Mouse (Mus musculus): ENCODE measurements around the gene Gp1ba. TPM values are rescaled to one million over a fixed set of nuclear protein-coding genes. Genes with fewer than 3 reads are reported as not detected.
A peak's percentile ranks its signal among the peaks of the same experiment; 100 is the strongest.

The Gp1ba gene
- polyA plus RNA-seq, 1 experiment from 2014 or later: 1.4 TPM

GRCm38 (mm10) chr11:70630129-70630528 lies 8.8 kb upstream of the Gp1ba start:
- Histone ChIP-seq H3K9me3 (replicated peaks) (no peaks in the 10 kb centered on the region), H3K9ac (no peak overlapping the region), H3K36me3 (no peaks in the 10 kb centered on the region), H3K27ac (ENCODE audit: poor library complexity, severe bottlenecking) (no peak overlapping the region), H3K27me3 (replicated peaks) (no peaks in the 10 kb centered on the region), H3K4me2 (no peak overlapping the region), H3K4me1 (replicated peaks) (no peaks in the 10 kb centered on the region), H3K4me3 (no peak overlapping the region)
- 54% methylated on average over 7 of the region's 7 CpGs for WGBS
- no peak for ATAC-seq (ENCODE audit: insufficient number of reproducible peaks, low FRiP score)

GRCm38 (mm10) chr11:70635601-70636000 lies 3.3 kb upstream of the Gp1ba start:
- no peak overlapping the region for H3K4me2 ChIP-seq
- 83% methylated on average over 4 of the region's 4 CpGs for WGBS

GRCm38 (mm10) chr11:70637764-70638163 lies 1.2 kb upstream of the Gp1ba start:
- no peak overlapping the region for H3K27ac ChIP-seq (ENCODE audit: poor library complexity, severe bottlenecking)
- no peak for ATAC-seq (ENCODE audit: insufficient number of reproducible peaks, low FRiP score)

More at GRCm38 (mm10) chr11:70635601-70636000, 3.3 kb upstream of the Gp1ba start:
- H3K4me3 ChIP-seq: no peak overlapping the region
- ATAC-seq (ENCODE audit: insufficient number of reproducible peaks, low FRiP score): no peak
- H3K36me3 ChIP-seq: no peaks in the 10 kb centered on the region
- no peak overlapping the region for H3K9ac ChIP-seq
- H3K27ac ChIP-seq (ENCODE audit: poor library complexity, severe bottlenecking): no peak overlapping the region
- no peaks in the 10 kb centered on the region for H3K9me3 ChIP-seq (replicated peaks)
- H3K27me3 ChIP-seq (replicated peaks): no peaks in the 10 kb centered on the region
- H3K4me1 ChIP-seq (replicated peaks): peaks cover 21% of the 10 kb centered on the region

GRCm38 (mm10) chr11:70638293-70638692 lies 629 bp upstream of the Gp1ba start:
- WGBS: 56% methylated on average over 1 of the region's 1 CpGs
- peak overlapping the region; percentile 39 for H3K27ac ChIP-seq (ENCODE audit: poor library complexity, severe bottlenecking)
- peaks cover 7% of the 10 kb centered on the region for H3K36me3 ChIP-seq
- H3K4me1 ChIP-seq (replicated peaks): peaks cover 21% of the 10 kb centered on the region
- no peaks in the 10 kb centered on the region for H3K9me3 ChIP-seq (replicated peaks)
- H3K4me2 ChIP-seq: peak overlapping the region; percentile 34
- H3K27me3 ChIP-seq (replicated peaks): no peaks in the 10 kb centered on the region
- H3K4me3 ChIP-seq: no peak overlapping the region
- ATAC-seq (ENCODE audit: insufficient number of reproducible peaks, low FRiP score): peak; percentile 20; the same call in 1 of the 2 replicates
- H3K9ac ChIP-seq: 0 out of 2 replicates have a peak overlapping the region, but pooled peaks have one; percentile 28

More at GRCm38 (mm10) chr11:70637764-70638163, 1.2 kb upstream of the Gp1ba start:
- Histone ChIP-seq H3K27me3 (replicated peaks) (no peaks in the 10 kb centered on the region), H3K9ac (no peak overlapping the region), H3K36me3 (peaks cover 2% of the 10 kb centered on the region), H3K9me3 (replicated peaks) (no peaks in the 10 kb centered on the region), H3K4me2 (no peak overlapping the region), H3K4me3 (no peak overlapping the region), H3K4me1 (replicated peaks) (peaks cover 21% of the 10 kb centered on the region)
- 95% methylated on average over 1 of the region's 1 CpGs for WGBS

GRCm38 (mm10) chr11:70639976-70640375 lies 1.1 kb downstream of the Gp1ba start:
- ATAC-seq (ENCODE audit: insufficient number of reproducible peaks, low FRiP score): no peak
- H3K4me2 ChIP-seq: no peak overlapping the region
- H3K4me1 ChIP-seq (replicated peaks): peaks cover 23% of the 10 kb centered on the region
- no peak overlapping the region for H3K27ac ChIP-seq (ENCODE audit: poor library complexity, severe bottlenecking)
- H3K9ac ChIP-seq: no peak overlapping the region
- no peaks in the 10 kb centered on the region for H3K9me3 ChIP-seq (replicated peaks)
- H3K27me3 ChIP-seq (replicated peaks): no peaks in the 10 kb centered on the region
- H3K4me3 ChIP-seq: no peak overlapping the region
- H3K36me3 ChIP-seq: peaks cover 23% of the 10 kb centered on the region
- WGBS: 72% methylated on average over 8 of the region's 8 CpGs

GRCm38 (mm10) chr11:70641241-70641640 lies 2.3 kb downstream of the Gp1ba start:
- no peak for ATAC-seq (ENCODE audit: insufficient number of reproducible peaks, low FRiP score)

GRCm38 (mm10) chr11:70643051-70643450 lies 4.1 kb downstream of the Gp1ba start:
- no peak overlapping the region for H3K4me3 ChIP-seq
- H3K9ac ChIP-seq: no peak overlapping the region
- no peak for ATAC-seq (ENCODE audit: insufficient number of reproducible peaks, low FRiP score)
- WGBS: 87% methylated on average over 6 of the region's 6 CpGs
- H3K9me3 ChIP-seq (replicated peaks): no peaks in the 10 kb centered on the region
- no peaks in the 10 kb centered on the region for H3K27me3 ChIP-seq (replicated peaks)
- no peak overlapping the region for H3K27ac ChIP-seq (ENCODE audit: poor library complexity, severe bottlenecking)
- peaks cover 33% of the 10 kb centered on the region for H3K36me3 ChIP-seq
- H3K4me1 ChIP-seq (replicated peaks): peaks cover 39% of the 10 kb centered on the region
- H3K4me2 ChIP-seq: no peak overlapping the region

More at GRCm38 (mm10) chr11:70641241-70641640, 2.3 kb downstream of the Gp1ba start:
- Histone ChIP-seq H3K36me3 (peaks cover 33% of the 10 kb centered on the region), H3K4me1 (replicated peaks) (peaks cover 36% of the 10 kb centered on the region), H3K27me3 (replicated peaks) (no peaks in the 10 kb centered on the region), H3K9ac (no peak overlapping the region), H3K4me3 (no peak overlapping the region), H3K9me3 (replicated peaks) (no peaks in the 10 kb centered on the region), H3K4me2 (no peak overlapping the region), H3K27ac (ENCODE audit: poor library complexity, severe bottlenecking) (no peak overlapping the region)
- 74% methylated on average over 7 of the region's 7 CpGs for WGBS

GRCm38 (mm10) chr11:70644564-70645103 lies 5.7 kb downstream of the Gp1ba start:
- H3K9me3 ChIP-seq (replicated peaks): no peaks in the 10 kb centered on the region
- H3K4me3 ChIP-seq: no peak overlapping the region
- peaks cover 47% of the 10 kb centered on the region for H3K36me3 ChIP-seq
- no peaks in the 10 kb centered on the region for H3K27me3 ChIP-seq (replicated peaks)
- peaks cover 38% of the 10 kb centered on the region for H3K4me1 ChIP-seq (replicated peaks)
- ATAC-seq (ENCODE audit: insufficient number of reproducible peaks, low FRiP score): no peak
- H3K4me2 ChIP-seq: no peak overlapping the region
- H3K27ac ChIP-seq (ENCODE audit: poor library complexity, severe bottlenecking): no peak overlapping the region
- 96% methylated on average over 8 of the region's 8 CpGs for WGBS
- peak overlapping the region; percentile 97; the same call in 1 of the 2 replicates for H3K9ac ChIP-seq

- no peaks in the 10 kb centered on the region for H3K9me3 ChIP-seq (replicated peaks)
- H3K27me3 ChIP-seq (replicated peaks): no peaks in the 10 kb centered on the region
- peak overlapping the region; percentile 80 for H3K4me3 ChIP-seq
- H3K4me2 ChIP-seq: peak overlapping the region; percentile 93
- peak overlapping the region; percentile 97 for H3K9ac ChIP-seq
- peaks cover 39% of the 10 kb centered on the region for H3K4me1 ChIP-seq (replicated peaks)
- ATAC-seq (ENCODE audit: insufficient number of reproducible peaks, low FRiP score): no peak
- 79% methylated on average over 12 of the region's 12 CpGs for WGBS
- peaks cover 56% of the 10 kb centered on the region for H3K36me3 ChIP-seq
- H3K27ac ChIP-seq (ENCODE audit: poor library complexity, severe bottlenecking): peak overlapping the region; percentile 99
Observed at GRCm38 (mm10) chr11:70645461-70646258, 6.7 kb downstream of the Gp1ba start.

- Histone ChIP-seq H3K9ac (peak overlapping the region; percentile 97), H3K4me2 (peak overlapping the region; percentile 93), H3K4me3 (peak overlapping the region; percentile 80), H3K9me3 (replicated peaks) (no peaks in the 10 kb centered on the region), H3K27ac (ENCODE audit: poor library complexity, severe bottlenecking) (peak overlapping the region; percentile 99), H3K4me1 (replicated peaks) (peaks cover 45% of the 10 kb centered on the region), H3K27me3 (replicated peaks) (no peaks in the 10 kb centered on the region), H3K36me3 (peaks cover 61% of the 10 kb centered on the region)
- WGBS: 28% methylated on average over 3 of the region's 3 CpGs
- ATAC-seq (ENCODE audit: insufficient number of reproducible peaks, low FRiP score): no peak
Observed at GRCm38 (mm10) chr11:70646259-70646555, 7.3 kb downstream of the Gp1ba start.

GRCm38 (mm10) chr11:70646691-70647650 lies 8.0 kb downstream of the Gp1ba start, which contains the start of the genes Rnf167 and Slc25a11:
Gene Rnf167, plus strand, starts transcription at chr11:70647235.
Gene Slc25a11, minus strand, starts transcription at chr11:70647479.
- H3K4me2 ChIP-seq: peak within 1 kb of the TSS; percentile 98
- peak; percentile 89 for ATAC-seq (ENCODE audit: insufficient number of reproducible peaks, low FRiP score)
- H3K4me1 ChIP-seq (replicated peaks): peaks cover 51% of the 10 kb centered on the region
- H3K27me3 ChIP-seq (replicated peaks): no peaks in the 10 kb centered on the region
- H3K36me3 ChIP-seq: peaks cover 68% of the 10 kb centered on the region
- peak within 1 kb of the TSS; percentile 97 for H3K9ac ChIP-seq
- peak within 1 kb of the TSS; percentile 99 for H3K27ac ChIP-seq (ENCODE audit: poor library complexity, severe bottlenecking)
- no peaks in the 10 kb centered on the region for H3K9me3 ChIP-seq (replicated peaks)
- peak within 1 kb of the TSS; percentile 89 for H3K4me3 ChIP-seq
- under 1% methylated on average over 63 of the region's 63 CpGs for WGBS
